Mouse (Mus musculus): ENCODE measurements at regions not wholly inside any gene's neighbourhood (a gene's known extent, or its start where the extent isn't known, plus 50 kb on each side); places are given as distances from the start of the nearest gene placed in this dataset.
"Not testable (repeated sequence)": the region's sequence is repeated elsewhere in the genome, so short reads cannot be mapped to it uniquely, and the experiment has no call there.

DNA sequence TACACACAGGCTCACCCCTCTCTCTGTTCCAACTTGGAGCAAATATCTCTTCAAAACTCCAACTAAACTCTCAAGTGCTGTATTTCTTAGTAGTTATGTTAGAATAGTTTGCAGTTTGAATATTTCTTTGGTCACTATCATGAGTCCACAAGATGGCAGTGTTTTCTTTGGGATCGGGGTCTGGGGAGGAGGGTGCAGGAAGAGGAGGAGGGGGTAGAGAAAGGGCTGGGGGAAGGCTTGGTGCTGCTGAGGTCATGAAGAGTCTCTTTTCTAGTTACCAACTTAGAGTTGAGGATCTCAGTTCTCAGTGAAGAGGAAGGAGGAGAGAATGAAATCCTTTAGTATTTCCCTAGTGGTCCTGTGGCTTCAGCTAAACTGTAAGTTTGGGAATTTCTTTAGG is 188.1 kb upstream of the Olfr1507 start:
- TF ChIP-seq CTCF (conservative IDR thresholded peaks at IDR 0.05; ENCODE audit: insufficient read depth, insufficient read length, low read depth, low read length); POLR2A (IDR thresholded peaks at IDR 0.05; ENCODE audit: low read depth, low read length): not testable (repeated sequence)

Measured in kidney, adult 2 months (tissue).